ENCODE assay signal across 22 mouse cellular contexts in the genomic region with DNA sequence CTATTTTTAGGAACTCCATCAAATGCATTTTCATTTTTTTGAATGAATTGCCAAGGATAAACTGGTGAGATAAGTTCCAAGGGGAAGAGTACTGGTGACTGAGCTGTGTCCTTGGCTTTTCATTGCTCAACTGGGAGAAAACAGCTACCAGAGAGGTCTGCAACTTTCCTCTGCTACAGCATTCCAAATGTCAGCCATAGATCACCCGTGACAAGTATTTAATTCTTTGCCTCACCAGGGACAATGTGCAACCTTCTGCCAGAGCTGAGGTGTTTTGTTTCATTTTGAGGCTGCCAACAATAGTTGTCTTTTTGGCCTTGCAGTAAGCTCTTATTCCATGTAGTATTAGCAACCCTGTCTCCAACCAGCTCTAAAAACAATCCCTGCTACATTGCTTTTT.
DNase-seq lines count a peak whose midpoint lies in the region; ATAC-seq and TF ChIP-seq lines count a peak whose summit lies in the region.
"Had no signal": no experiment of that assay in that cellular context is flagged by ENCODE, and none has a peak within 500 bp of the region (broad histone marks: within the 10 kb centered on the region; RNA-seq: fewer than 3 reads in every experiment).

No protein-coding gene starts in this region.

- no peak overlapping the region for H3K4me2 ChIP-seq in hindbrain, embryonic 11.5 days (replicated peaks; ENCODE audit: low read depth, low read length)
- no peak overlapping the region for H3K4me2 ChIP-seq in hindbrain, postnatal 0 days (ENCODE audit: low read depth, low read length)
- H3K4me2 ChIP-seq: forebrain, embryonic 12.5 days; heart, embryonic 11.5 days; limb, embryonic 12.5 days; liver, embryonic 15.5 days; neural tube, embryonic 15.5 days had no signal

- H3K9ac ChIP-seq in hindbrain, embryonic 11.5 days (ENCODE audit: low read depth, low read length), result no peak overlapping the region
- no peak overlapping the region for H3K9ac ChIP-seq in hindbrain, postnatal 0 days (replicated peaks; ENCODE audit: low read length)
- H3K9ac ChIP-seq: forebrain, embryonic 12.5 days; limb, embryonic 12.5 days; liver, embryonic 15.5 days; neural tube, embryonic 15.5 days had no signal

- 16% methylated on average over 1 of the region's 1 CpGs for WGBS in hindbrain, embryonic 11.5 days
- 7% methylated on average over 1 of the region's 1 CpGs for WGBS in hindbrain, postnatal 0 days

- no peak overlapping the region for H3K27ac ChIP-seq in hindbrain, embryonic 11.5 days (ENCODE audit: low read depth, low read length)
- no peak overlapping the region for H3K27ac ChIP-seq in hindbrain, postnatal 0 days
- H3K27ac ChIP-seq: forebrain, embryonic 12.5 days; left cerebral cortex, adult 2 months; limb, embryonic 12.5 days; liver, embryonic 15.5 days; neural tube, embryonic 15.5 days; stomach, postnatal 0 days had no signal

- ATAC-seq in hindbrain, embryonic 11.5 days (ENCODE audit: low FRiP score), result no peak; the same call in 1 of the 2 replicates
- no peak for ATAC-seq in hindbrain, postnatal 0 days

- no peak for TF ChIP-seq CTCF in hindbrain, postnatal 0 days (IDR thresholded peaks at IDR 0.05; ENCODE audit: low read depth)

- no peak overlapping the region for H3K4me3 ChIP-seq in hindbrain, embryonic 11.5 days (ENCODE audit: low read depth, low read length)
- no peak overlapping the region for H3K4me3 ChIP-seq in hindbrain, postnatal 0 days (ENCODE audit: low read length)
- H3K4me3 ChIP-seq: forebrain, embryonic 12.5 days; left cerebral cortex, adult 2 months; limb, embryonic 12.5 days; liver, embryonic 15.5 days; megakaryocyte, embryonic 14.5 days; neural tube, embryonic 15.5 days had no signal

- H3K27me3 ChIP-seq in hindbrain, embryonic 11.5 days (ENCODE audit: control insufficient read depth, insufficient read depth, low read length), result no peaks in the 10 kb centered on the region
- no peaks in the 10 kb centered on the region for H3K27me3 ChIP-seq in hindbrain, postnatal 0 days (ENCODE audit: insufficient read depth, low read length)
- H3K27me3 ChIP-seq: forebrain, embryonic 12.5 days; limb, embryonic 12.5 days; liver, embryonic 15.5 days; megakaryocyte, embryonic 14.5 days; neural tube, embryonic 15.5 days had no signal

- no peaks in the 10 kb centered on the region for H3K36me3 ChIP-seq in hindbrain, embryonic 11.5 days (ENCODE audit: control insufficient read depth, insufficient read depth, low read length)
- no peaks in the 10 kb centered on the region for H3K36me3 ChIP-seq in hindbrain, postnatal 0 days (ENCODE audit: insufficient read depth, low read length)
- H3K36me3 ChIP-seq: forebrain, embryonic 12.5 days; limb, embryonic 12.5 days; liver, embryonic 15.5 days; neural tube, embryonic 15.5 days had no signal

- H3K9me3 ChIP-seq in hindbrain, embryonic 11.5 days (ENCODE audit: control insufficient read depth, low read length), result no peaks in the 10 kb centered on the region
- H3K9me3 ChIP-seq in hindbrain, postnatal 0 days (ENCODE audit: low read length), result no peaks in the 10 kb centered on the region
- H3K9me3 ChIP-seq: forebrain, embryonic 12.5 days; limb, embryonic 12.5 days; liver, embryonic 15.5 days; megakaryocyte, embryonic 14.5 days; neural tube, embryonic 15.5 days had no signal

- DNase-seq in hindbrain, embryonic 11.5 days (ENCODE audit: low spot score), result peak; percentile 6
- no peak for DNase-seq in hindbrain, postnatal 0 days (ENCODE audit: low spot score)
- DNase-seq in 3T3-L1 (ENCODE audit: low read depth, low spot score), result peak; percentile 35
- peak; percentile 68 for DNase-seq in adrenal gland, postnatal 14 days
- peak; percentile 20 for DNase-seq in embryo, embryonic 9.5 days (ENCODE audit: extremely low spot score)
- no peak for DNase-seq in heart, adult 8-10 months (ENCODE audit: low spot score)
- DNase-seq in cerebellum, adult 18-20 months, result no peak
- DNase-seq: cerebellum, adult 11 months; cerebellum, postnatal 25 days; gastrocnemius, postnatal 36 days; heart, postnatal 14 days; kidney, adult 9 months; lung, postnatal 10 days; thymus, postnatal 14 days had no signal

- H3K4me1 ChIP-seq in hindbrain, embryonic 11.5 days (replicated peaks; ENCODE audit: control insufficient read depth, insufficient read depth, low read length), result no peaks in the 10 kb centered on the region
- no peaks in the 10 kb centered on the region for H3K4me1 ChIP-seq in hindbrain, postnatal 0 days (ENCODE audit: insufficient read depth, low read length)
- H3K4me1 ChIP-seq: forebrain, embryonic 12.5 days; limb, embryonic 12.5 days; liver, embryonic 15.5 days; megakaryocyte, embryonic 14.5 days; neural tube, embryonic 15.5 days had no signal

Comparison
In these comparisons a context has a peak if more than half of its experiments do, and no peak if none do; other contexts are left out.
1. DNase-seq: peak in hindbrain, embryonic 11.5 days (single experiment), 3T3-L1 (single experiment), adrenal gland, postnatal 14 days (single experiment) and embryo, embryonic 9.5 days (single experiment); none in hindbrain, postnatal 0 days (single experiment), heart, adult 8-10 months (single experiment) and cerebellum, adult 18-20 months (0 of 2).